Mouse (Mus musculus): ENCODE results near the gene Marc1. TPM values are rescaled to one million over a fixed set of nuclear protein-coding genes. Genes with fewer than 3 reads are reported as not detected.

Marc1 gene
- polyA plus RNA-seq, 1 experiment from 2014 or later = not detected

GRCm38 (mm10) chr1:184845111-184846071 lies 34.3 kb upstream of the Marc1 start:
- under 1% methylated on average over 67 of the region's 67 CpGs for WGBS
- Histone ChIP-seq H3K4me2 (replicated peaks) (peak overlapping the region; percentile 79), H3K4me3 (peak overlapping the region; percentile 86), H3K9me3 (no peaks in the 10 kb centered on the region), H3K4me1 (peaks cover 14% of the 10 kb centered on the region), H3K36me3 (0 out of 2 replicates have a peak, but pooled peaks cover 6% of the 10 kb centered on the region), H3K9ac (peak overlapping the region; percentile 83), H3K27ac (peak overlapping the region; percentile 75), H3K27me3 (peaks cover 16% of the 10 kb centered on the region; the same call in 1 of the 2 replicates)
- peak; percentile 95 for ATAC-seq (ENCODE audit: insufficient number of reproducible peaks, insufficient read depth, low FRiP score, low TSS enrichment)

- ATAC-seq (ENCODE audit: insufficient number of reproducible peaks, insufficient read depth, low FRiP score, low TSS enrichment) = no peak
- Histone ChIP-seq H3K9ac (peak overlapping the region; percentile 83; the same call in 1 of the 2 replicates), H3K27ac (peak overlapping the region; percentile 75; the same call in 1 of the 2 replicates)
These were observed 33.4 kb upstream of the Marc1 start for GRCm38 (mm10) chr1:184844326-184845066.

GRCm38 (mm10) chr1:184837649-184838048 lies 26.5 kb upstream of the Marc1 start:
- Histone ChIP-seq H3K27me3 (no peaks in the 10 kb centered on the region), H3K27ac (no peak overlapping the region), H3K4me3 (no peak overlapping the region), H3K4me2 (replicated peaks) (no peak overlapping the region), H3K36me3 (peaks cover 25% of the 10 kb centered on the region), H3K9ac (no peak overlapping the region), H3K4me1 (no peaks in the 10 kb centered on the region), H3K9me3 (no peaks in the 10 kb centered on the region)
- ATAC-seq (ENCODE audit: insufficient number of reproducible peaks, insufficient read depth, low FRiP score, low TSS enrichment) = no peak
- WGBS = 86% methylated on average over 4 of the region's 4 CpGs

More at GRCm38 (mm10) chr1:184844326-184845066, 33.4 kb upstream of the Marc1 start:
- 19% methylated on average over 15 of the region's 15 CpGs for WGBS
- H3K4me3 ChIP-seq = peak overlapping the region; percentile 86
- peaks cover 14% of the 10 kb centered on the region for H3K4me1 ChIP-seq
- peaks cover 16% of the 10 kb centered on the region; the same call in 1 of the 2 replicates for H3K27me3 ChIP-seq
- H3K36me3 ChIP-seq = peaks cover 12% of the 10 kb centered on the region; the same call in 1 of the 2 replicates
- no peaks in the 10 kb centered on the region for H3K9me3 ChIP-seq
- peak overlapping the region; percentile 79 for H3K4me2 ChIP-seq (replicated peaks)

- no peak overlapping the region for H3K4me2 ChIP-seq (replicated peaks)
- H3K9ac ChIP-seq = no peak overlapping the region
- no peaks in the 10 kb centered on the region for H3K4me1 ChIP-seq
- H3K9me3 ChIP-seq = no peaks in the 10 kb centered on the region
- 77% methylated on average over 5 of the region's 5 CpGs for WGBS
- H3K36me3 ChIP-seq = peaks cover 37% of the 10 kb centered on the region
- no peaks in the 10 kb centered on the region for H3K27me3 ChIP-seq
- H3K27ac ChIP-seq = no peak overlapping the region
- no peak for ATAC-seq (ENCODE audit: insufficient number of reproducible peaks, insufficient read depth, low FRiP score, low TSS enrichment)
- H3K4me3 ChIP-seq = no peak overlapping the region
These were observed 25.2 kb upstream of the Marc1 start for GRCm38 (mm10) chr1:184836350-184836749.

GRCm38 (mm10) chr1:184833499-184833898 lies 22.4 kb upstream of the Marc1 start:
- H3K27ac ChIP-seq = no peak overlapping the region
- no peak overlapping the region for H3K4me3 ChIP-seq
- 92% methylated on average over 7 of the region's 7 CpGs for WGBS
- H3K9ac ChIP-seq = no peak overlapping the region
- H3K4me2 ChIP-seq (replicated peaks) = no peak overlapping the region
- ATAC-seq (ENCODE audit: insufficient number of reproducible peaks, insufficient read depth, low FRiP score, low TSS enrichment) = no peak
- H3K36me3 ChIP-seq = peaks cover 40% of the 10 kb centered on the region
- no peaks in the 10 kb centered on the region for H3K9me3 ChIP-seq
- H3K27me3 ChIP-seq = no peaks in the 10 kb centered on the region
- H3K4me1 ChIP-seq = no peaks in the 10 kb centered on the region

- H3K9ac ChIP-seq = no peak overlapping the region
- no peaks in the 10 kb centered on the region for H3K27me3 ChIP-seq
- no peaks in the 10 kb centered on the region for H3K9me3 ChIP-seq
- H3K4me1 ChIP-seq = peaks cover 1% of the 10 kb centered on the region; the same call in 1 of the 2 replicates
- peaks cover 38% of the 10 kb centered on the region for H3K36me3 ChIP-seq
- no peak overlapping the region for H3K27ac ChIP-seq
- H3K4me2 ChIP-seq (replicated peaks) = no peak overlapping the region
- ATAC-seq (ENCODE audit: insufficient number of reproducible peaks, insufficient read depth, low FRiP score, low TSS enrichment) = no peak
- WGBS = 80% methylated on average over 10 of the region's 10 CpGs
- no peak overlapping the region for H3K4me3 ChIP-seq
These were observed 21.1 kb upstream of the Marc1 start for GRCm38 (mm10) chr1:184832211-184832610.

- Histone ChIP-seq H3K4me3 (no peak overlapping the region), H3K9me3 (no peaks in the 10 kb centered on the region), H3K36me3 (peaks cover 38% of the 10 kb centered on the region), H3K27ac (no peak overlapping the region), H3K4me2 (replicated peaks) (no peak overlapping the region), H3K27me3 (no peaks in the 10 kb centered on the region), H3K4me1 (peaks cover 3% of the 10 kb centered on the region; the same call in 1 of the 2 replicates), H3K9ac (no peak overlapping the region)
- no peak for ATAC-seq (ENCODE audit: insufficient number of reproducible peaks, insufficient read depth, low FRiP score, low TSS enrichment)
- WGBS = 81% methylated on average over 8 of the region's 8 CpGs
These were observed 18.8 kb upstream of the Marc1 start for GRCm38 (mm10) chr1:184829897-184830296.

GRCm38 (mm10) chr1:184827175-184827701 lies 16.1 kb upstream of the Marc1 start:
- no peak overlapping the region for H3K4me3 ChIP-seq
- ATAC-seq (ENCODE audit: insufficient number of reproducible peaks, insufficient read depth, low FRiP score, low TSS enrichment) = no peak
- 32% methylated on average over 23 of the region's 23 CpGs for WGBS

GRCm38 (mm10) chr1:184825093-184825492 lies 14.0 kb upstream of the Marc1 start:
- no peaks in the 10 kb centered on the region for H3K9me3 ChIP-seq
- H3K4me2 ChIP-seq (replicated peaks) = peak overlapping the region; percentile 6; the same call in 1 of the 2 replicates
- ATAC-seq (ENCODE audit: insufficient number of reproducible peaks, insufficient read depth, low FRiP score, low TSS enrichment) = no peak
- peaks cover 17% of the 10 kb centered on the region; the same call in 1 of the 2 replicates for H3K4me1 ChIP-seq
- H3K36me3 ChIP-seq = peaks cover 17% of the 10 kb centered on the region
- no peak overlapping the region for H3K4me3 ChIP-seq
- H3K27ac ChIP-seq = no peak overlapping the region
- H3K27me3 ChIP-seq = no peaks in the 10 kb centered on the region
- WGBS = 22% methylated on average over 11 of the region's 11 CpGs
- no peak overlapping the region for H3K9ac ChIP-seq

More at GRCm38 (mm10) chr1:184827175-184827701, 16.1 kb upstream of the Marc1 start:
- Histone ChIP-seq H3K27ac (no peak overlapping the region), H3K4me1 (peaks cover 17% of the 10 kb centered on the region; the same call in 1 of the 2 replicates), H3K36me3 (peaks cover 24% of the 10 kb centered on the region), H3K9ac (peak overlapping the region; percentile 15; the same call in 1 of the 2 replicates), H3K27me3 (no peaks in the 10 kb centered on the region), H3K4me2 (replicated peaks) (0 out of 2 replicates have a peak overlapping the region, but pooled peaks have one; percentile 16), H3K9me3 (no peaks in the 10 kb centered on the region)

GRCm38 (mm10) chr1:184824439-184824851 lies 13.3 kb upstream of the Marc1 start:
- Histone ChIP-seq H3K4me1 (peaks cover 17% of the 10 kb centered on the region; the same call in 1 of the 2 replicates), H3K9me3 (no peaks in the 10 kb centered on the region), H3K4me3 (no peak overlapping the region), H3K27me3 (no peaks in the 10 kb centered on the region), H3K9ac (no peak overlapping the region), H3K36me3 (peaks cover 19% of the 10 kb centered on the region; the same call in 1 of the 2 replicates), H3K27ac (no peak overlapping the region), H3K4me2 (replicated peaks) (0 out of 2 replicates have a peak overlapping the region, but pooled peaks have one; percentile 6)
- peak; percentile 82 for ATAC-seq (ENCODE audit: insufficient number of reproducible peaks, insufficient read depth, low FRiP score, low TSS enrichment)
- 5% methylated on average over 12 of the region's 12 CpGs for WGBS

GRCm38 (mm10) chr1:184822678-184823077 lies 11.6 kb upstream of the Marc1 start:
- peak; percentile 69; the same call in 1 of the 2 replicates for ATAC-seq (ENCODE audit: insufficient number of reproducible peaks, insufficient read depth, low FRiP score, low TSS enrichment)
- Histone ChIP-seq H3K9me3 (no peaks in the 10 kb centered on the region), H3K4me3 (no peak overlapping the region), H3K9ac (no peak overlapping the region), H3K27ac (no peak overlapping the region), H3K4me1 (peaks cover 17% of the 10 kb centered on the region; the same call in 1 of the 2 replicates), H3K36me3 (peaks cover 24% of the 10 kb centered on the region), H3K27me3 (no peaks in the 10 kb centered on the region), H3K4me2 (replicated peaks) (peak overlapping the region; percentile 36)
- WGBS = 11% methylated on average over 11 of the region's 11 CpGs
